Mouse (Mus musculus) MEL (cell line): ENCODE measurements at regions not wholly inside any gene's neighbourhood (a gene's known extent, or its start where the extent isn't known, plus 50 kb on each side); places are given as distances from the start of the nearest gene placed in this dataset.

ENCODE experiments used
- CTCF ChIP-seq, 3 experiments: IDR thresholded peaks in 2 of 3; conservative IDR thresholded peaks in 1 of 3; 2 replicates each; pipeline ENCODE4 v1.5.1; 2011 to 2012; ENCODE audit warnings: low read length in 3 of 3, low read depth in 2 of 3, mild to moderate bottlenecking in 2 of 3, improper control_type of control experiment in 1 of 3, inconsistent platforms in 1 of 3, mixed read lengths in 1 of 3, moderate library complexity in 1 of 3; ENCODE audit not compliant: control insufficient read depth in 1 of 3, insufficient read depth in 1 of 3, poor library complexity in 1 of 3, severe bottlenecking in 1 of 3
- ELF1 ChIP-seq: IDR thresholded peaks from 2 replicates; pipeline ENCODE4 v1.6.1; 2014; ENCODE audit warnings: low read depth, mild to moderate bottlenecking, inconsistent platforms, low read length, improper control_type of control experiment, moderate library complexity
- EP300 ChIP-seq, 2 experiments: IDR thresholded peaks; 2 replicates each; pipeline ENCODE4 v1.6.1; 2011; ENCODE audit warnings: improper control_type of control experiment in 2 of 2, low read length in 2 of 2, low read depth in 1 of 2, mild to moderate bottlenecking in 1 of 2
- GABPA ChIP-seq: IDR thresholded peaks from 2 replicates; pipeline ENCODE4 v1.6.1; 2012; ENCODE audit warnings: low read depth, mild to moderate bottlenecking, inconsistent platforms, low read length, improper control_type of control experiment, moderate library complexity
- HCFC1 ChIP-seq: IDR thresholded peaks from 2 replicates; pipeline ENCODE4 v1.6.1; 2012; ENCODE audit warnings: low read depth, mild to moderate bottlenecking, inconsistent platforms, low read length, improper control_type of control experiment, moderate library complexity
- KAT2A ChIP-seq: conservative IDR thresholded peaks from 2 replicates; pipeline ENCODE4 v1.6.1; 2012; ENCODE audit warnings: low read depth, low read length, improper control_type of control experiment, inconsistent platforms
- MAX ChIP-seq: IDR thresholded peaks from 2 replicates; pipeline ENCODE4 v1.6.1; 2011; ENCODE audit warnings: low read length, improper control_type of control experiment
- POLR2A ChIP-seq, 2 experiments: IDR thresholded peaks; 2 replicates each; pipeline ENCODE4 v1.6.1; 2011 to 2012; ENCODE audit warnings: low read length in 2 of 2, mild to moderate bottlenecking in 2 of 2, control low read depth in 1 of 2, improper control_type of control experiment in 1 of 2, low read depth in 1 of 2, moderate library complexity in 1 of 2; ENCODE audit not compliant: control insufficient read depth in 1 of 2, insufficient read depth in 1 of 2, poor library complexity in 1 of 2
- RAD21 ChIP-seq: IDR thresholded peaks from 2 replicates; pipeline ENCODE4 v1.6.1; 2011; ENCODE audit warnings: mild to moderate bottlenecking, low read depth, low read length, improper control_type of control experiment
- TCF12 ChIP-seq: IDR thresholded peaks from 2 replicates; pipeline ENCODE4 v1.6.1; 2014; ENCODE audit warnings: low read depth, mild to moderate bottlenecking, inconsistent platforms, low read length, improper control_type of control experiment, moderate library complexity
- UBTF ChIP-seq: IDR thresholded peaks from 2 replicates; pipeline ENCODE4 v1.6.1; 2012; ENCODE audit warnings: low read depth, mild to moderate bottlenecking, inconsistent platforms, low read length, improper control_type of control experiment, moderate library complexity, borderline replicate concordance; ENCODE audit not compliant: insufficient read depth
- USF1 ChIP-seq: IDR thresholded peaks from 2 replicates; pipeline ENCODE4 v1.6.1; 2014; ENCODE audit warnings: low read depth, mild to moderate bottlenecking, inconsistent platforms, low read length, improper control_type of control experiment, moderate library complexity

GRCm38 (mm10) chr1:67397757-67398446, 275.1 kb downstream of the Cps1 start:
- TF ChIP-seq USF1: no peak
- TF ChIP-seq POLR2A (IDR thresholded peaks at IDR 0.05; ENCODE audit: control insufficient read depth in 1 of 2, insufficient read depth in 1 of 2, low read depth in 1 of 2, low read length in 2 of 2, poor library complexity in 1 of 2): no peak
- TF ChIP-seq GABPA: no peak
- no peak for TF ChIP-seq CTCF (IDR thresholded peaks at IDR 0.05 in 2 of 3, conservative IDR thresholded peaks at IDR 0.05 in 1 of 3; ENCODE audit: control insufficient read depth in 1 of 3, insufficient read depth in 1 of 3, low read depth in 2 of 3, low read length in 3 of 3, poor library complexity in 1 of 3, severe bottlenecking in 1 of 3)
- TF ChIP-seq KAT2A: no peak
- TF ChIP-seq RAD21: no peak
- TF ChIP-seq HCFC1: no peak
- no peak for TF ChIP-seq ELF1
- no peak for TF ChIP-seq MAX
- no peak for TF ChIP-seq UBTF
- no peak for TF ChIP-seq EP300 (IDR thresholded peaks at IDR 0.05; ENCODE audit: low read depth in 1 of 2, low read length in 2 of 2)
- no peak for TF ChIP-seq TCF12
